Mouse (Mus musculus): ENCODE results near the gene Prnp.

- no peak for TF ChIP-seq CTCF (conservative IDR thresholded peaks at IDR 0.05; ENCODE audit: low read length)
- no peak for TF ChIP-seq POU5F1 (IDR thresholded peaks at IDR 0.05; ENCODE audit: borderline replicate concordance, low read length)
- TF ChIP-seq NANOG (IDR thresholded peaks at IDR 0.05; ENCODE audit: borderline replicate concordance, low read length), result no peak
Measured at GRCm38 (mm10) chr2:131945225-131945624, 35.5 kb downstream of the Prnp start.
